Mouse (Mus musculus) embryo, embryonic 9.5 days (tissue): Measurements from ENCODE around the gene Sec1.

Experiments
- DNase-seq: peaks from one replicate; pipeline ENCODE4 v3.0.0-alpha.2; 2017; ENCODE audit errors: extremely low spot score

Sec1 gene

DNA sequence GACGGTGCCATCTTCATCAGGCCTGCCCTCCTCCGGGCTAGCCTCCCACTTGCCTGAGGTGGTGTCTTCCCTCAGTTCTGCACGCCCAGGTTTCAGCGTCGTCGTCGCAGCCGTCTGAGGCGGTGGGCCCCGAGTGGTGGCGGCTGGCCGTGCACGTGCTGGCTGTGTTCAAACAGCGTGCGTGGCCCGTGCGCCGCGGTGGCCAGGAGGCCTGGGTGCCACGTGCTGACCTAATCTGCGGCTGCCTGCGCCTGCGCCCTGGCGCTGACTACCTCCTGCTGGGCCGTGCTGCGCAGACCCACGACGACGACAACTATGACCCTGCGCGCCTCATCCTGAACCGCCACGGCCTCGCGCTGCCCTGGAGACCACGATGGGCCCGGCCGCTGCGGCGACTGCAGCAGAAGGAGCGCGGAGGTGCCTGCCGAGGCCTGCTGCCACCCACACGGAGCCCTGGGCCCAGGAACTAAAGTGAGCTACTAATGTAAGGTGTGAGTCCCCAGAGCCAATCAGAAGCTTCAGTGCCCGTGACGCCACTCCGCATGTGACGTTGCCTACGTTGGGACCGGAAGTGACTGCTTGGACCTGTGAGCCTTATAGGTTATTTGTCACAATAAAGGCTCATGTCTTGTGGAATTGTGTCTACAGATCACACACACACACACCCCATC is at the start of gene Sec1:
Gene Sec1, minus strand, starts transcription at position 482 of the 671 bp plus-strand sequence.
- no peak for DNase-seq

DNA sequence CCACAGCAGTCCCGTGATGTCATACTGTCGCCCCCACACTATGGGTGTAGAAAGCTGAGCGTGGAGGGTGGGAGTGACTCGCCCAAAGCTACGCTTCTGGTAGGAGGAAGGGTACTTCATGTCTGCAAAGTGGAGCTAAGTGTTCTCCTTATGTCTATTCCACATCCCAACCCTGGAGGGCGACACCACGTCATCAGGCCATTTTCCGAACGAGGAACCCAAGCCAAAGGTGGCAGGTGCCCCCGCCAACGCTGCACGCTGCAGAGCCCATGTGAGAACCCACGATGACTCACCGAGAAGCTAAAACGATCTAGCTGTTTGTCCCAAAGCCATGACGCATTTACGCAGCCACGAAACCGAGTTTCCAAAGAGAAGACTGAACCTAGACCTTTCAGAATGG is 48.1 kb upstream of the Sec1 start:
- no peak for DNase-seq

DNA sequence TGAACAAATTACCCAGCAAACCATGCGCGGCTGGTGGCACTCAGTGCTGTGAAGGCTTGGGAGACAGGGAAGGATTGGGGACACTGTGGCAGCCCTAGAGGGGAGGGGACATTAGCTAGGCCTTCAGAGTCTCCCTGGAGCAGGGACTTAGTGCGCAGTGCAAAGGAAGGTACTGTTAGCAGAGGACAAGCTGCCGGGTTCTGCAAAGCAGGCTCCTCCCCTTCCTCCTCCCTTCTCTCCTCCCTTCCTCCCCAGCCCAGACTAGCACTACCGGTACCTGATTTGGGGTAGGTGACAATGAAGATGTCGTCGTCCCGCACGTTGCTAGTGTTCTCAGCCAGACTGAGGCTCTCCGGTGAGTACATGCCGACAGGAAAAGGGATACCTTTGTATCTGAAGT is 47.6 kb upstream of the Sec1 start:
- DNase-seq: no peak

DNA sequence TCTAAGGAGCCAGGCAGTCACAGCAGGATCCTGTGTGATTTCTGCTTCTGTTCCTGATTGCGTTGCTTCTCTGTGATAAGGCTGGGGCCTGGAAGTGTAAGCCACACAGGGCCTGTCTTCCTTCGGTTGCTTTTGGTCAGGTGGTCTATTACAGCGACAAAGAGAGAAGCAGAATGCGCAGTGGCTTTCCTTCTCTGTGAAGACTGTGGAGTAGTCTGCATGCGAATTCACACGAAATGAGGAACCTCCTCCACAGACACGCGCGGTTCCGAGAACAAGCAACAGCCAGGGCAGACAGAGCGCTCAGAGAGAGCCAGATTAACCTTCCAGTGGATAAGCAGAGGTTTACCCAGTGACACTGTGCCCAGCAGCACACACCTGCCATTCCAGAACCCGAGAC is 47.1 kb upstream of the Sec1 start:
- DNase-seq: no peak

DNA sequence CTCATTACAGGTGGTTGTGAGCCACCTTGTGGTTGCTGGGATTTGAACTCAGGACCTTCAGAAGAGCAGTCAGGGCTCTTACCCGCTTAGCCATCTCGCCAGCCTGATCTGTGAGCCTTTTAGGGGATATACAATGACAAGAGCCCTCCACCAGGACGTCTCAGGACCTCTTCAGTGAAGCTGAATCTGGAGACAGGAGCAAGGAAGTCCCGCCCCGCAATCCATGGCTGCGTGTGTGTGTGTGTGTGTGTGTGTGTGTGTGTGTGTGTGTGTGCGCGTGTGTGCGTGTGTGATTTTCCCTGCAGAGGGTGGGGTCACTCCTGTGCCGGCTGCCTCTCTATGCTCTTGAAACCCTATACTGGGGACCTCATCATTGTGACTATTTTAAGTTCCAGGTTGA is 45.6 kb upstream of the Sec1 start:
- no peak for DNase-seq

DNA sequence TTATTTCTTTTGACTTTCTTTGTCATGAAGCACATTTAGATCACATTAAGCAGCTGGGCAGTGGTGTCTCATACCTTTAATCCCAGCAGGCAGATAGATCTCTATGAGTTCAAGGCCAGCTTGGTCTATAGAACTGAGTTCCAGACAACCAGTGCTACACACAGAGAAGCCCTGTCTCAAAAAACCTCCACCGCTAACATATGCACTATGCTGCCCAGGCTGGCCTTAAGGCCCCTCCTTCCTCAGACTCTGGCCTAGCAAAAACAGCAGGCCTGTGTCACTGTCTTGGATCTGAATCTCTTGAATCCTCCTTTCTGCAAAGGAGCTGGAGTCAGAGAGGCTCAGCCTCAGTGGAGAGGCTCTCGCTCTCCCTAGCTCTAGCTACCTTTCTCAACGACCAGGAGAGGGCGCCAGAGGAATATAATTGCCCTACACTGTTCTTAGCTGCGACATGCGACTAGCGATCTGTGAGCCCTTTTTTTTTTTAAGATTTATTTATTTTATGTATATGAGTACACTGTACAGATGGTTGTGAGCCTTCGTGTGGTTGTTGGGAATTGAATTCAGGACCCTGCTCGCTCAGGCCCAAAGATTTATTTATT is 45.1 kb upstream of the Sec1 start:
- DNase-seq: peak; percentile 71

DNA sequence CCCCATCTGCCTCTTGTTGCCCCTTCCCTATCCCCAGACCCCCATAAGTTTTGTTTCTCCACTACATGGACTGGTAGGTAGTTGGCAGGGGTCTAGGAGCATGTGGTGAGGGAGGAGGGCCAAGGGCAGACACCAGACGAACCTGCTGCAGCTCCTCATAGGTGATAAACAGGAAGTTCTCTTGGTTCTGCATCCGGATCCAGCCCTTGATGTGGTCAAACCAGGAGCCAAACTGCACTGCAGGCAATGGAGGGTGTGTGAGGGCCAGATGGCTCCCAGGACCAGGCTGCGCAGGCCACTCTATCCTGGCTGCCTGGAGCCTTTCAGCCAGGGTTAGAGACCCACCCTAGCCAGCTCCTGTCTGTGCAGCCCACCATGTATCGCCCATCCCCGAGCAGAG is 39.3 kb upstream of the Sec1 start:
- DNase-seq: no peak

DNA sequence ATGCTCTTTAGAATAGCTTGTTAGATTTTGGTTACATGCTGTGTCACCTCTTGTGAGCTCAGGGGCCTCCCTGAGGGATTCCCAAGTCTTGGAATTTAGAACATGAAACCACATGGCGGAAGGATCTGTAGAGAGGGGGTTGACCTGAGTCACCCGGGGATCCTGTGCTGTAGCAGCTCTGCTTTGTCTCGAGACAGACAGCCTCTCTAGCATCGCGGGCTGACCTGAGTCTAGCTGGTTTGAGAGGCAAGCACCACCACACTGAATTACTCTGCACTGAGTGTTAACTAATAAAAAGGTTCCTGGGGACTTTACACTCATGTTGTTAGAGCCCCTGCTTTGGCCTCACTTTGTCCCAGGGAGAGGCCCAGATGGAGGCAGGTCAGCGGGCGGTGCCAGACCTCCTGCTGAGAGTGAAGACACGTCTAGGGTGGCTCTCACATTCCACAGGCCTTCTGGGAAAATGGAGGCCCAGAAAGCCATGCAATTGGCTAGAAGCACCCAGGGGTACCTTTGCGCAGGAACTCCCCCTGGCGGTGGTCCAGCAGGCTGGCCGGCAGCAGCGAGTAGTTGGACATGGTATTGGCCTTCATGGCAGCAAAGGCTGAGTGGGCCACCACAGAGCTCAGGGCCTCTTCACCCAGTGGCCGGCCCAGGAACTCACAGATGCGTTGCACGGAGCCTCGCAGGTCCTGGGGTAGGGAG is 36.7 kb upstream of the Sec1 start:
- DNase-seq: peak; percentile 78

DNA sequence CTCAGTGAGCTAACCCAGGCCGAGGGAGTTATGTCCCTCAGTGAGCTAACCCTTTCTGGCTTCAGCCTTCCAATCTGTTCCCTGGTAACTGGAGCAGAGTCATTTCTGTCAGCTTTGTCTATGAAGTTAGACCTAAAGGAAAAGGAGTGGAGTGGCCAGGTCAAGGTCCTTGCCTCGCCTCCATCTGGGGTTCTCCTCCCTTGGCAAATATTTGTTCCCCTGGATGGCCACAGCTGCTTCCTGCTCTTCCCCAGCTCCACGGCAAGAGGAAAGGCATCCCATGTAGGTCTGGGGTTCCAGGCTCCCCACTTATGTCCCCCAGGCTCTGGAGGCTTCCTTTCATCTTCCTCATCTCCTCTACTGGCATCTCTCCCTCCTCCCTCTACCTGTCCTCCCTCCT is 33.4 kb upstream of the Sec1 start:
- DNase-seq: no peak

DNA sequence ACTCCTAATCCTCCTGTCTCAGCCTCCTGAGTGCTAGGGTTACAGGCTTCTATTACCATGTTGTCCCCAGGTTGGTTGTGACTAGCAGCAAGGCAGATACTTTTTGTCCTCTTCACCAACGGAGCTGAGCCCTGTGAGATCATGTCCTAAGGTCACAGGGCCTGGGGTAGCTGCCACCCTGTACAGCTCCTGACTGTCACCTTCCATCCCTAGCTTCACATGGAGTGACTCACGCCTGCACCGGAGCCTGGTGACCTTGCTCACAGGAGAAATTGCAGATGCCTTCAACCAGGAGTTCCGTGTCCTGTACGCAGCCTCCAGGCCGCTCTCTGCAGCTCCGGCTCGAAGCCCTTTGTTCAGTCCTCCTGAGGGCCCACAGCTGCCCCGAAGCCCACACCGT is 32.2 kb upstream of the Sec1 start:
- DNase-seq: no peak

DNA sequence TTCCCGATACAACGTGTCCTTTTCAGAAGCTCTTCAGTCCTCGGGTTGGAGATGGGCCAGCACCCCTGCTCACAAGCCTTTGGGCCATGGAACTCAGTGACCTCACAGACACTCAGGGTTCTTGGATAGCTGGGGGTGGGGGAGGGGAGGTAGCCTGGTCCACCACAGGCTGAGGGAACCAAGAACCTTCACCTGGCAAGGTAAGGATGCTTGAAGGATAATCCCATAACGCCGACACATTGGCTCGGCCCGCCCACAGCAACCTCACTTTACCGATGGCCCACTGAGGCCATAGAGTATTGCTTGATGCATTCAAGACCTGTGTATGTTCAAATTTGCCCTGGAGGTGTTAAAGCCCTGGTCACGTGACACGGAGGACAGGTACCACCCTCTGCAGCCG is 31.5 kb upstream of the Sec1 start, which contains the start of gene Spaca4:
Gene Spaca4, minus strand, starts transcription at position 101 of the 400 bp plus-strand sequence.
- no peak for DNase-seq

DNA sequence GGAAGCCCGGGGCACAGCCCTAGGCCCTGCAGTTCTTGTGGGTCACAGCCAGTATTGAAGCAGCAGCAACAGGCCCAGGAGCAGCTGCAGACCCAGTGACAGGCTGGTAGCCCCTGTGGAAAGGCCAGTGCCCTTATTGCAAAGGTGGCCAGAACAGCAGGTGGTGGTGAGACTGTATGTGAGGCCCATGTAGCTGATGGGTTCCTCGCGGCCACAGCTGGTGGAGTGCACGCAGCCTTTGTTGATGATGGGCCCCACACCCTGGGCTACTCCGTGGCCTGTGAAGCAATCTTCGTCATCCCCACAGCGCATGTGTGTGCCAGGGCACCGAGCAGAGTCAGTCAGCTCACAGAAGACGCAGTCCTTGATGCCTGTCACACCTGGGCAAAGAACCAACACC is 30.9 kb upstream of the Sec1 start:
- no peak for DNase-seq

DNA sequence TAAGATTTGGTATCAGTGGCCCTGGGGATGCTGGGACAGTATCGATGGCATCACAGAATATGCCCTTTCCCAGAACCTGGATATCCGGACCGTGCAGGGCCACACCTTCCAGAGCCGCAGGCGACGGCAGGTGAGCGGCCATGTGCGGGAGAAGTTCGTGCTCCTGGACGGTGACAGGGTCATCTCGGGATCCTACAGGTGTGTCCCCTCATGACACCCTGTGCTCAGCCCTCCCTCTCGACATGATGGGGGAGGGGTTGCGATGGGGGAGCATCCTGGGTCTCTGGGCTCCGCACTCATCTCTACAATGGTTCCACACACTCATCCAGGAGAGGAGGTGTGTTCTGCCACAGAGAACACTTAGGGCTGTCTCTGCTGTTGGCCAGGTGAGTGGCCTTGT is 29.6 kb upstream of the Sec1 start:
- no peak for DNase-seq

DNA sequence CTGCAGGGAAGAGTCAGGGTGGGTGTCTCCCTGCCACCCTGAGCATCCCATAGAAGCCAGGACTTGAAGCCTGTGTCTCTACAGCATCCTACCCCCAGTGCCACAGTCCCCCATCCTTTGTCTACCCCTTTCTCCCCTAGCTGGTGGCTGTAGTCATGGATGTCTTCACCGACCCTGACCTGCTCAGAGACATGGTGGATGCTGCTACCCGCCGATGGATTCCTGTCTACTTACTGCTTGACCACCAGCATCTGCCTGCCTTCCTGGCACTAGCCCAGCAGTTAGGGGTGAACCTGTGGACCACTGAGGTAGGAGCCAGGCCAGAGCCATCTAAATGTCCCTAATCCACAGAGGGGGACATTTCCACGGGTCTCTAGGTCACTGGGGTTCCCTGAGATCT is 29.1 kb upstream of the Sec1 start:
- no peak for DNase-seq

DNA sequence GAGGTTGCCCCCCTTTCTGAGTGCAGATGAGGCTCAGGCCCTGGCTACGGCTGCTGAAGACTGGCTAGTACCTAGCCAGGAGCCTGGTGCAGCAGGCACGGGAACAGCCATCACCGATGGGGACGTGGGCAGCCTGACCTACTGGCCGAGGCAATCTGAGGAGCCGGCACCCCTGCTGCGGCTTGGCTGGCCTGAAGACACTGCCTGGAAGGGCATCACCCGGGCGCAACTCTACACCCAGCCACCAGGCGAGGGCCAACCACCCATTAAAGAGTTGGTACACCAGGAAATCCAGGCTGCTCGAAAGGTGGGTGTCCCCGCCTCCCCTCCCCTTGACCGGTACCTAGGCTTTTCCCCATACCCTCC is 28.1 kb upstream of the Sec1 start:
- DNase-seq: no peak

DNA sequence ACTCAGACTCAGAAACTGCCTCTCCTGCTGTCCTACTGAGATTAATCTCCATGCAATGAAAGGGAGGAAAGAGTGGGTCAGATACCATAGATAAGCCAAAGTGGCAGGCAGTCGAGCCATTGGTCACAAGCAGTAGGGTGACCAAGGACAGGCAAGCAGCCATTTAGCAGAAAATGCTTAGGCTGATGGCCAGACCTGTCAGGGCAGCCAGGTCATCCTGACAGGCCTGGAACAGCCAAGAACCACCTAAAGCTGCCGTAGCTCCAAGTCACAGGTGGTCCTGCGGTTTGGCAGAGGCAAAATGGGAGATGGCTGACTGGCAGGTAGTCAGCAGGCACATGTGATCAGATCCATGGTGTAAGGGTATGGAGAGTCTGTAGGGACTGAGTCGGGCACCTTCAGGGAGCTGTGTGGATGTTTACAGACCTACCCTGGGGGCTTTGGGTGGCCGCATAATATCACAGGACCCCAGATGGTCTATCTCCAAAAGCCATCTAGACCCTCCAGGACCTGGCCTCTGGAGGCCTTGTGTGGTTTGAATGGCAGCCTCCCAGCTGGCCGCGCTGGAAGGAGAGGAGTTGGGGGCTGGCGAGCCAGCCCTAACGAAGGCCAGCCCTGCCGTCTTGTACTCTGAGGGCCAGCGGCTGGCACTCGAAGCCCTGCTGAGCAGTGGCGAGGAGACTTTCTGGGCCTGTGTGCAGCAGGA is 27.6 kb upstream of the Sec1 start:
- DNase-seq: no peak

DNA sequence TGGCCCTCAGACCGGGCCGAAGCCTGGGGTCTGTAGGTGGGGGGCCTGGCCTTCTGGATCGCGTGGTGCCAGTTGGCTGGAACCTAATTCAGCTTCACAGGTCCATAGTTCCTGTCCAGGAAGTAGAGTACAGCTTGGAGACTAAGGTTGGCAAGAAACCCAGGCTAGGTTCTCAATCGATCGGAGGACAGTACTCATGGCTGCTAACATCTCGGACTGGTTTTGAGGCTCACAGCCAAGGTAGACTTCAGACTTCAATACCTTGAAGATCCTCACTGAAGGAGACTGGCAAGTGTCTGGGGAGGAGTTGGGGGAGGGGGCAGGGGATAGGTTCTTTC is 27.0 kb upstream of the Sec1 start:
- no peak for DNase-seq

DNA sequence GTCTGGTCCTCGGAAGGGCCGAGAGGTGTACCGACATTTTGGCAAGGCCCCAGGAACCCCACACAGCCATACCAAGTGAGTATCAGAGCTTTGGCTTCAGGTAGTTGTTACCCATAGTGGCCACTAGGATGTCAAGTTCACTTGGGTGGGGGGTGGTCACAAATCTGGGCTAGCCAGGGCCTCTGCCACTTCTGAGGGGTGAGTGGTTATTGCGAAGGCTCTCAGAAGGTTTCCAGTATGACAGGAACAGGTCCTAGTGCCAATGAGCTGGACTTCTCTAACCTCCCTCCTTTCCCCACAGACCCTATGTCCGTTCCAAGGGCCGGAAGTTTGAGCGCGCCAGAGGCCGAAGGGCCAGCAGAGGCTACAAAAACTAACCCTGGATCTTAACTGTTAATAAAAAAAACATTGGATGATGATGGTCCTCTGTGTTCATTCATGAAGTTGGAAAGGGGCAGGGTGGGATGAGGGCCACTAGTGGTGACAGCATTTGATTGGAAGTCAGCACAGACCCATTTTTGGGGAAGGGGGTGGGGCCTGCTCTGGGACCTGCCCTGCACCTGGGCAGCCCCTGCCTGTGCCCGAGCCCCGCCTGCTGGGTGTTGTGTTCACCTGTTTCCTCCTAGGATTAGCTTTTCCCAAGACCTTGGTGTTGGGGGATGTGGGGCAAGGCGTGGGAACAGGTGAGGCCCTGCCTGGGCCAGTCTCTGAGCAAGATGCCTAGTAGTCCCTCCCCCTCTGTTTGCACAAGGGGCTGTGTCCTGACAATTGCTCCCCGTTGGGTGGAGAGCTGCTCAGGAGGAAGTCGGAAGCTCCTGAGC is 26.4 kb upstream of the Sec1 start, which contains the start of gene Fam83e:
Gene Fam83e, plus strand, starts transcription at position 800 of the 821 bp plus-strand sequence.
- no peak for DNase-seq

DNA sequence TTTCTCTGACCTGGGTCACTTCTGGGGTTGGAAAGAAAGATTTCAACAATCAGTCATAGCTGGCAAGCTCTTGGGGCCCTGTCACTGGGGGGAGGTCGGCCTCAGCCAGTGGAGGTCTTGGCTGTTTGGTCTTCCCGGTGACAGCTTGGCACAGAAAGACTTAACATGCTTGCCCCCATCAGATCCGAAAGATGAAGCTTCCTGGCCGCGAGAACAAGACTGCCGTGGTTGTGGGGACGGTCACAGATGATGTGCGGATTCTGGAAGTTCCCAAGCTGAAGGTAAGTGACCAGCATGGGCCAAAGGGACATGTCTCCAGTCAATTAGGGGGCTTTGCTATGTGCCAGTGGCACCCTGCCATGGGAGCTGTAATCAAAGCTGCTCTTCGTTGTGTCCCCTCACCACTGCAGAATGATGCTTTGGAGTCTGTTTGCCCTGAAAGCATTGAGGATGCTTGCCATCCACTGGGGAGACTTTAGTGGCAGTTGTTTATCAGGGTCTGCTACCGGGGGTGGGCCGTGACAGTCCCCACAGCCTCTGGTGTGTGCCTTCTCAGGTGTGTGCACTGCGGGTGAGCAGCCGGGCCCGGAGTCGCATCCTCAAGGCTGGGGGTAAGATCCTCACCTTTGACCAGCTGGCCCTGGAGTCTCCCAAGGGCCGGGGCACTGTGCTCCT is 25.7 kb upstream of the Sec1 start:
- no peak for DNase-seq

DNA sequence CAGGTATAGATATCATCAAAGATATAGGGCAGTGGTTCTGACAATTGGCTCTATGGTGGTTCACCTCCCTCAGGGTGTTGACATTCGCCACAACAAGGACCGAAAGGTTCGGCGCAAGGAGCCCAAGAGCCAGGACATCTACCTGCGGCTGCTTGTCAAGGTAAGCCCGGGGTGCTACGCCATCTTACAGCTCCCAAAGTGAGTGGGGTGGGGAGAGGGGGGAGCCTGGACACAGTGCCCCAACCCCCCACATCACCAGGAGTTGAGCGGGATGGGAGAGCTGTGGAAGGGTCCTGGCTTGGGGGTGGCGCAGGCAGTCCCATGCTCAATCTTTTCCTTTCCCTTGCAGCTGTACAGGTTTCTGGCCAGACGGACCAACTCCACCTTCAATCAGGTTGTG is 25.0 kb upstream of the Sec1 start:
- DNase-seq: no peak

DNA sequence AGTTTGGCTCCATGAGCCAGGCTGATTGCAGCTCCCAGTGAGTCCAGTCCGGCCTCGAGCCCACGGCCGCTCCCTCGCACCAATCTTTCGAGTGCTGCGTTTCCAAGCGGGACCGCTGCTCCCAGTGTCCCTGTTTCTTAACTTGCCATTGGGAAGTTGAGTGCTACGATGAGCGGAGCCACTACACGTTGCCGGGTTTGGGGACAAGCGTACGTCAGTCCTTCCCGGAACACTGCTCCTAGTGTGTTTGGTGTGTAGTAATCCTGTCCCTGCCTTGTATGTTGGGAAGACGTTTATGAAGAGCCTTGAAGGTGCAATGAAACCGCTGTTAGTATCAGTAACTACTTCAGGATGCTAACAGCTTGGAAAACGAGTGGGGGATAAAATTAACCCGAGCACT is 24.1 kb upstream of the Sec1 start:
- DNase-seq: no peak
